Mouse (Mus musculus) midbrain, embryonic 13.5 days (tissue): Measurements from ENCODE around the gene Fbp2. TPM values are rescaled to one million over a fixed set of nuclear protein-coding genes. Genes with fewer than 3 reads are reported as not detected.
A peak's percentile ranks its signal among the peaks of the same experiment; 100 is the strongest.
"Not testable (repeated sequence)": the region's sequence is repeated elsewhere in the genome, so short reads cannot be mapped to it uniquely, and the experiment has no call there.

Experiments
- ATAC-seq: fragments of 200-750 bp; cut with Nextera tagmentation; 2 replicates; pipeline ENCODE4 v1.8.0; 2017; ENCODE audit warnings: mild to moderate bottlenecking, moderate TSS enrichment, moderate library complexity
- H3K27ac ChIP-seq: fragments of 300-500 bp; sonication (generic); 2 replicates; pipeline ENCODE4 v1.5.1; 2015; ENCODE audit warnings: inconsistent platforms, mild to moderate bottlenecking, moderate library complexity
- H3K27me3 ChIP-seq: fragments of 300-500 bp; sonication (generic); 2 replicates; pipeline ENCODE4 v1.6.1; 2015; ENCODE audit warnings: mild to moderate bottlenecking, inconsistent platforms
- H3K36me3 ChIP-seq: fragments of 300-500 bp; sonication (generic); 2 replicates; pipeline ENCODE4 v1.6.1; 2015; ENCODE audit warnings: mild to moderate bottlenecking, inconsistent platforms
- H3K4me1 ChIP-seq: fragments of 300-500 bp; sonication (generic); replicated peaks from 2 replicates; pipeline ENCODE4 v1.6.1; 2015; ENCODE audit warnings: inconsistent platforms
- H3K4me2 ChIP-seq: fragments of 300-500 bp; sonication (generic); replicated peaks from 2 replicates; pipeline ENCODE4 v1.6.1; 2015; ENCODE audit warnings: moderate library complexity, mild to moderate bottlenecking, inconsistent platforms
- H3K4me3 ChIP-seq: fragments of 300-500 bp; sonication (generic); replicated peaks from 2 replicates; pipeline ENCODE4 v1.5.1; 2015; ENCODE audit warnings: mild to moderate bottlenecking, inconsistent platforms
- H3K9ac ChIP-seq: fragments of 300-500 bp; sonication (generic); replicated peaks from 2 replicates; pipeline ENCODE4 v1.6.1; 2015; ENCODE audit warnings: mild to moderate bottlenecking, inconsistent platforms
- H3K9me3 ChIP-seq: fragments of 300-500 bp; sonication (generic); 2 replicates; pipeline ENCODE4 v1.6.1; 2016; ENCODE audit warnings: mild to moderate bottlenecking, inconsistent platforms
- WGBS: fragments of 180-500 bp; shearing (Covaris S2); methylation state at CpG from one replicate; pipeline ENCODE4 v1.1.7; 2015; 5-methylcytosine and 5-hydroxymethylcytosine counted together
- polyA plus RNA-seq: library from polyadenylated mRNA; unstranded; fragments of >200 nt; fragmentation: Nextera tagmentation; extraction: Ambion mirVana; gene quantifications from 2 replicates; pipeline ENCODE4 v1.2.1, GENCODE M21; 2015

Gene Fbp2
- polyA plus RNA-seq, 1 experiment from 2014 or later: not detected

- H3K27ac ChIP-seq, H3K9me3 ChIP-seq, H3K27me3 ChIP-seq, H3K36me3 ChIP-seq, H3K4me3 ChIP-seq, ATAC-seq, H3K4me1 ChIP-seq, H3K4me2 ChIP-seq, H3K9ac ChIP-seq: not testable (repeated sequence)
- 91% methylated on average over 10 of the region's 10 CpGs for WGBS
Observed at GRCm38 (mm10) chr13:62859251-62859650, 1.0 kb upstream of the Fbp2 start.

GRCm38 (mm10) chr13:62856850-62857249, 1.4 kb downstream of the Fbp2 start:
- Histone ChIP-seq H3K4me2 (no peak overlapping the region), H3K9me3 (no peaks in the 10 kb centered on the region), H3K4me1 (no peaks in the 10 kb centered on the region), H3K27me3 (no peaks in the 10 kb centered on the region), H3K4me3 (no peak overlapping the region), H3K9ac (no peak overlapping the region), H3K36me3 (no peaks in the 10 kb centered on the region), H3K27ac (no peak overlapping the region)
- ATAC-seq: peak; percentile 19; the same call in 1 of the 2 replicates
- 90% methylated on average over 14 of the region's 14 CpGs for WGBS

GRCm38 (mm10) chr13:62856305-62856675, 1.9 kb downstream of the Fbp2 start:
- H3K27ac ChIP-seq: no peak overlapping the region
- ATAC-seq: peak; percentile 95
- H3K4me1 ChIP-seq: no peaks in the 10 kb centered on the region
- H3K36me3 ChIP-seq: no peaks in the 10 kb centered on the region
- H3K4me3 ChIP-seq: peak overlapping the region; percentile 39
- WGBS: 7% methylated on average over 5 of the region's 5 CpGs
- no peaks in the 10 kb centered on the region for H3K27me3 ChIP-seq
- peak overlapping the region; percentile 46; the same call in 1 of the 2 replicates for H3K9ac ChIP-seq
- no peaks in the 10 kb centered on the region for H3K9me3 ChIP-seq
- peak overlapping the region; percentile 57 for H3K4me2 ChIP-seq

- 32% methylated on average over 25 of the region's 25 CpGs for WGBS
- Histone ChIP-seq H3K4me1 (no peaks in the 10 kb centered on the region), H3K9me3 (no peaks in the 10 kb centered on the region), H3K36me3 (no peaks in the 10 kb centered on the region), H3K4me2 (peak overlapping the region; percentile 57), H3K27ac (no peak overlapping the region), H3K27me3 (no peaks in the 10 kb centered on the region), H3K9ac (peak overlapping the region; percentile 46; the same call in 1 of the 2 replicates), H3K4me3 (peak overlapping the region; percentile 39)
- peak; percentile 24 for ATAC-seq
Observed at GRCm38 (mm10) chr13:62855396-62856304, 2.6 kb downstream of the Fbp2 start.

- WGBS: 10% methylated on average over 15 of the region's 15 CpGs
- Histone ChIP-seq H3K4me2 (0 out of 2 replicates have a peak overlapping the region, but pooled peaks have one; percentile 5), H3K36me3 (no peaks in the 10 kb centered on the region), H3K9me3 (no peaks in the 10 kb centered on the region), H3K4me3 (no peak overlapping the region), H3K27me3 (no peaks in the 10 kb centered on the region), H3K27ac (no peak overlapping the region), H3K4me1 (no peaks in the 10 kb centered on the region), H3K9ac (no peak overlapping the region)
- ATAC-seq: no peak
Observed at GRCm38 (mm10) chr13:62854666-62855065, 3.6 kb downstream of the Fbp2 start.

- Histone ChIP-seq H3K4me3 (no peak overlapping the region), H3K4me2 (no peak overlapping the region), H3K36me3 (no peaks in the 10 kb centered on the region), H3K9ac (no peak overlapping the region), H3K9me3 (no peaks in the 10 kb centered on the region), H3K27me3 (no peaks in the 10 kb centered on the region), H3K4me1 (no peaks in the 10 kb centered on the region), H3K27ac (no peak overlapping the region)
- no peak for ATAC-seq
- 43% methylated on average over 4 of the region's 4 CpGs for WGBS
Observed at GRCm38 (mm10) chr13:62833341-62833740, 24.9 kb downstream of the Fbp2 start.

GRCm38 (mm10) chr13:62832239-62832638, 26.0 kb downstream of the Fbp2 start:
- no peaks in the 10 kb centered on the region for H3K9me3 ChIP-seq
- ATAC-seq: no peak
- no peak overlapping the region for H3K4me2 ChIP-seq
- H3K27me3 ChIP-seq: no peaks in the 10 kb centered on the region
- WGBS: 84% methylated on average over 2 of the region's 2 CpGs
- no peak overlapping the region for H3K4me3 ChIP-seq
- H3K36me3 ChIP-seq: no peaks in the 10 kb centered on the region
- no peak overlapping the region for H3K27ac ChIP-seq
- H3K4me1 ChIP-seq: no peaks in the 10 kb centered on the region
- H3K9ac ChIP-seq: no peak overlapping the region

GRCm38 (mm10) chr13:62815705-62816104, 42.5 kb downstream of the Fbp2 start:
- H3K4me1 ChIP-seq, H3K4me3 ChIP-seq, H3K4me2 ChIP-seq, H3K9me3 ChIP-seq, H3K36me3 ChIP-seq, ATAC-seq, H3K9ac ChIP-seq, H3K27me3 ChIP-seq, H3K27ac ChIP-seq: not testable (repeated sequence)
- 71% methylated on average over 3 of the region's 3 CpGs for WGBS

- Histone ChIP-seq H3K9me3 (no peaks in the 10 kb centered on the region), H3K36me3 (no peaks in the 10 kb centered on the region), H3K4me3 (peak overlapping the region; percentile 37), H3K27me3 (no peaks in the 10 kb centered on the region), H3K4me2 (peak overlapping the region; percentile 59), H3K9ac (0 out of 2 replicates have a peak overlapping the region, but pooled peaks have one; percentile 23), H3K27ac (no peak overlapping the region), H3K4me1 (no peaks in the 10 kb centered on the region)
- 24% methylated on average over 16 of the region's 32 CpGs for WGBS
- ATAC-seq: no peak
Observed at GRCm38 (mm10) chr13:62812713-62813112, 45.5 kb downstream of the Fbp2 start.

GRCm38 (mm10) chr13:62807981-62808380, 50.2 kb downstream of the Fbp2 start:
- H3K36me3 ChIP-seq, H3K9me3 ChIP-seq, H3K27ac ChIP-seq, H3K4me3 ChIP-seq, ATAC-seq, H3K27me3 ChIP-seq, H3K9ac ChIP-seq, H3K4me2 ChIP-seq, H3K4me1 ChIP-seq: not testable (repeated sequence)
- 91% methylated on average over 6 of the region's 6 CpGs for WGBS
